In genomic region chr2:152487024-152487423, GRCm38 (mm10) we compare ENCODE assay signal across 16 mouse cellular contexts. TPM values are rescaled to one million over a fixed set of nuclear protein-coding genes. Genes with fewer than 3 reads are reported as not detected.
DNase-seq lines count a peak whose midpoint lies in the region; ATAC-seq and TF ChIP-seq lines count a peak whose summit lies in the region.
"Had no signal": no experiment of that assay in that cellular context is flagged by ENCODE, and none has a peak within 500 bp of the region (broad histone marks: within the 10 kb centered on the region; RNA-seq: fewer than 3 reads in every experiment).

No protein-coding gene starts in this region.

- H3K4me2 ChIP-seq in embryonic facial prominence, embryonic 11.5 days (ENCODE audit: low read depth, low read length): no peak overlapping the region
- H3K4me2 ChIP-seq: liver, embryonic 15.5 days had no signal

- ATAC-seq in embryonic facial prominence, embryonic 11.5 days (replicated peaks; ENCODE audit: insufficient number of reproducible peaks, low FRiP score, low TSS enrichment, low read depth): no peak
- ATAC-seq: activated CD4-positive, CD25-positive, alpha-beta regulatory T cell, adult 4 months; hindbrain, embryonic 16.5 days had no signal

- no peaks in the 10 kb centered on the region for H3K27me3 ChIP-seq in embryonic facial prominence, embryonic 11.5 days (ENCODE audit: control insufficient read depth, insufficient read depth, low read length)
- H3K27me3 ChIP-seq: liver, embryonic 15.5 days had no signal

- no peak overlapping the region for H3K4me3 ChIP-seq in layer of hippocampus, adult 2 months
- no peak overlapping the region for H3K4me3 ChIP-seq in embryonic facial prominence, embryonic 11.5 days (ENCODE audit: low read depth, low read length)
- H3K4me3 ChIP-seq: erythroblast, embryonic 14.5 days; liver, embryonic 15.5 days had no signal

- no peaks in the 10 kb centered on the region for H3K9me3 ChIP-seq in embryonic facial prominence, embryonic 11.5 days (replicated peaks; ENCODE audit: control insufficient read depth, low read length)
- H3K9me3 ChIP-seq: liver, embryonic 15.5 days had no signal

- DNase-seq in layer of hippocampus, adult 2 months (ENCODE audit: low spot score in 2 of 2): no peak
- no peak for DNase-seq in layer of hippocampus, postnatal 36 days
- peak; percentile 11 to 27 for DNase-seq in B cell, adult 2 months
- peak; percentile 65 for DNase-seq in ES-CJ7 (ENCODE audit: low read depth, low spot score)
- DNase-seq in embryonic facial prominence, embryonic 11.5 days (ENCODE audit: low spot score): peak; percentile 4
- DNase-seq in right cerebral cortex, postnatal 36 days (ENCODE audit: low spot score in 2 of 2): no peak
- no peak for DNase-seq in urinary bladder, adult 2 months (ENCODE audit: low spot score)
- no peak for DNase-seq in cerebellum, postnatal 25 days
- DNase-seq: cerebellum, adult 11-12 months; heart, adult 18-20 months had no signal

- no peaks in the 10 kb centered on the region for H3K36me3 ChIP-seq in embryonic facial prominence, embryonic 11.5 days (replicated peaks; ENCODE audit: control insufficient read depth, insufficient read depth, low read depth, low read length)
- H3K36me3 ChIP-seq: liver, embryonic 15.5 days had no signal

- no peaks in the 10 kb centered on the region for H3K4me1 ChIP-seq in embryonic facial prominence, embryonic 11.5 days (ENCODE audit: control insufficient read depth, insufficient read depth, low read length)
- H3K4me1 ChIP-seq: liver, embryonic 15.5 days had no signal

- H3K27ac ChIP-seq in layer of hippocampus, adult 2 months: no peak overlapping the region
- no peak overlapping the region for H3K27ac ChIP-seq in embryonic facial prominence, embryonic 11.5 days (replicated peaks; ENCODE audit: low read depth, low read length)
- H3K27ac ChIP-seq: liver, embryonic 15.5 days had no signal

- peak; percentile 63 for TF ChIP-seq CTCF in layer of hippocampus, adult 2 months (conservative IDR thresholded peaks at IDR 0.05)

- 68% methylated on average over 2 of the region's 2 CpGs for whole genome bisulfite sequencing in embryonic facial prominence, embryonic 11.5 days

- no peak overlapping the region for H3K9ac ChIP-seq in embryonic facial prominence, embryonic 11.5 days (replicated peaks; ENCODE audit: low read length)
- H3K9ac ChIP-seq: liver, embryonic 15.5 days had no signal

RNA-seq across cellular contexts. Expression of gene Defb22, which starts 2.9 kb away (rescaled TPM):
- total RNA-seq in layer of hippocampus, adult 2 months (2021): not detected
- total RNA-seq in layer of hippocampus, postnatal 36 days (2021): not detected
- polyA plus RNA-seq in embryonic facial prominence, embryonic 11.5 days (2014; fragmentation: Nextera tagmentation; extraction: Ambion mirVana): not detected in 2 replicates
- polyA plus RNA-seq in urinary bladder, adult 2 months (2012; rRNA removed): not detected in 2 replicates
- total RNA-seq: heart, adult 18-20 months; layer of hippocampus, adult 8-10 months had no signal
- polyA plus RNA-seq: activated CD4-positive, CD25-positive, alpha-beta regulatory T cell, adult 4 months; erythroblast, embryonic 14.5 days; hindbrain, embryonic 16.5 days; liver, embryonic 15.5 days; spleen, adult 2 months had no signal

RNA-seq across cellular contexts. Expression of gene Defb20, which starts 10.2 kb away (rescaled TPM):
- not detected for total RNA-seq in layer of hippocampus, adult 2 months (2021)
- total RNA-seq in layer of hippocampus, postnatal 36 days (2021): not detected
- polyA plus RNA-seq in embryonic facial prominence, embryonic 11.5 days (2014; fragmentation: Nextera tagmentation; extraction: Ambion mirVana): not detected in 2 replicates
- polyA plus RNA-seq in urinary bladder, adult 2 months (2012; rRNA removed): not detected in 2 replicates
- total RNA-seq: heart, adult 18-20 months had no signal
- polyA plus RNA-seq: activated CD4-positive, CD25-positive, alpha-beta regulatory T cell, adult 4 months; erythroblast, embryonic 14.5 days; hindbrain, embryonic 16.5 days; liver, embryonic 15.5 days; spleen, adult 2 months had no signal

RNA-seq across cellular contexts. Expression of gene Defb23, which starts 22.6 kb away (rescaled TPM):
- total RNA-seq in layer of hippocampus, adult 2 months (2021): not detected
- total RNA-seq in layer of hippocampus, postnatal 36 days (2021): not detected
- polyA plus RNA-seq in embryonic facial prominence, embryonic 11.5 days (2014; fragmentation: Nextera tagmentation; extraction: Ambion mirVana): not detected in 2 replicates
- polyA plus RNA-seq in urinary bladder, adult 2 months (2012; rRNA removed): not detected in 2 replicates
- total RNA-seq: heart, adult 18-20 months; layer of hippocampus, adult 8-10 months had no signal
- polyA plus RNA-seq: activated CD4-positive, CD25-positive, alpha-beta regulatory T cell, adult 4 months; erythroblast, embryonic 14.5 days; hindbrain, embryonic 16.5 days; liver, embryonic 15.5 days; spleen, adult 2 months had no signal

RNA-seq across cellular contexts. Expression of gene Defb26, which starts 24.5 kb away (rescaled TPM):
- not detected for total RNA-seq in layer of hippocampus, adult 2 months (2021)
- not detected for total RNA-seq in layer of hippocampus, postnatal 36 days (2021)
- not detected in 2 replicates for polyA plus RNA-seq in embryonic facial prominence, embryonic 11.5 days (2014; fragmentation: Nextera tagmentation; extraction: Ambion mirVana)
- polyA plus RNA-seq in urinary bladder, adult 2 months (2012; rRNA removed): not detected in 2 replicates
- total RNA-seq: heart, adult 18-20 months; layer of hippocampus, adult 8-10 months had no signal
- polyA plus RNA-seq: activated CD4-positive, CD25-positive, alpha-beta regulatory T cell, adult 4 months; erythroblast, embryonic 14.5 days; hindbrain, embryonic 16.5 days; liver, embryonic 15.5 days; spleen, adult 2 months had no signal

RNA-seq across cellular contexts. Expression of gene Defb28, which starts 31.0 kb away (rescaled TPM):
- not detected for total RNA-seq in layer of hippocampus, adult 2 months (2021)
- total RNA-seq in layer of hippocampus, postnatal 36 days (2021): not detected
- polyA plus RNA-seq in embryonic facial prominence, embryonic 11.5 days (2014; fragmentation: Nextera tagmentation; extraction: Ambion mirVana): not detected in 2 replicates
- polyA plus RNA-seq in urinary bladder, adult 2 months (2012; rRNA removed): not detected in 2 replicates
- total RNA-seq: heart, adult 18-20 months; layer of hippocampus, adult 8-10 months had no signal
- polyA plus RNA-seq: activated CD4-positive, CD25-positive, alpha-beta regulatory T cell, adult 4 months; erythroblast, embryonic 14.5 days; hindbrain, embryonic 16.5 days; liver, embryonic 15.5 days; spleen, adult 2 months had no signal

Comparison
In these comparisons a context has a peak if more than half of its experiments do, and no peak if none do; other contexts are left out.
1. DNase-seq: peak in B cell, adult 2 months (2 of 2), ES-CJ7 (single experiment) and embryonic facial prominence, embryonic 11.5 days (single experiment); none in layer of hippocampus, adult 2 months (0 of 2), layer of hippocampus, postnatal 36 days (0 of 2), right cerebral cortex, postnatal 36 days (0 of 2), urinary bladder, adult 2 months (single experiment) and cerebellum, postnatal 25 days (0 of 2).